In the genomic region with DNA sequence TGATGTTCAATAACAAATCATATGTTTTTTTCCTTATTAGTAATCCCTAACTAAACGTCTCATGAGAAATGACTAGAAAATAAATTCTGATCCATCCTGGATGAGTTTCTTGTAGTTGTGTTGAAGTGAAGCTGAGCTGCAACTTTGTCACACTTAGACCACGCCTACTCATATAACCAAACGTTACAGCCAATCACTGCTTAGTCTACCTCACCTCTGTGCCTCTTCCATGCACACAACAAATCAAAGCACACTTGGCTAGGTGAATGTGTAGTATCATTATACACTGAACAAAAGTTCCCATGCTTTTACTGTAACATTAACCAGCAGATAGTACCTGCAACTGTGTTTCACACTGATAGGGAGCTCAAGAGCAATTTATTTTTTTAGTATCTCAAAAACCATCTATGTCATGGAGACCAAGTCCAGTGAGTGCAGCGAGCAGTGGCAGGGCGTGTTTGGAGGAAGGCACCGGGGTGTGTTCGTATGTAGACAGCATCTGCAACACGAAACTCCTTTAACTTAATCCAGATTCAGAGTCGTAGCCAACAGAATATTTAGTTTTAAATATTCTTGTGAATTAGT, we compare ENCODE assay signal across 11 mouse cellular contexts. TPM values are rescaled to one million over a fixed set of nuclear protein-coding genes. Genes with fewer than 3 reads are reported as not detected.
A peak's percentile ranks its signal among the peaks of the same experiment; 100 is the strongest.
DNase-seq lines count a peak whose midpoint lies in the region; ATAC-seq lines count a peak whose summit lies in the region.
"Had no signal": no experiment of that assay in that cellular context is flagged by ENCODE, and none has a peak within 500 bp of the region (broad histone marks: within the 10 kb centered on the region; RNA-seq: fewer than 3 reads in every experiment).

No protein-coding gene starts in this region.

- H3K27ac ChIP-seq in limb, embryonic 12.5 days = no peak overlapping the region
- no peak overlapping the region for H3K27ac ChIP-seq in limb, embryonic 10.5 days
- no peak overlapping the region for H3K27ac ChIP-seq in intestine, embryonic 16.5 days (ENCODE audit: low read length)
- no peak overlapping the region for H3K27ac ChIP-seq in stomach, embryonic 15.5 days
- H3K27ac ChIP-seq: macrophage had no signal

- H3K9ac ChIP-seq in limb, embryonic 12.5 days (replicated peaks) = no peak overlapping the region
- no peak overlapping the region for H3K9ac ChIP-seq in intestine, embryonic 16.5 days (ENCODE audit: low read depth, low read length)
- H3K9ac ChIP-seq in stomach, embryonic 15.5 days = no peak overlapping the region

- ATAC-seq in limb, embryonic 12.5 days (ENCODE audit: insufficient number of reproducible peaks, insufficient read depth, low FRiP score, low TSS enrichment, low read depth) = 0 out of 2 replicates have a peak, but pooled peaks have one; percentile 63
- no peak for ATAC-seq in intestine, embryonic 16.5 days
- no peak for ATAC-seq in stomach, embryonic 15.5 days (ENCODE audit: insufficient read depth, low FRiP score, low read depth)

- DNase-seq in cerebellum, postnatal 10 days = peak; percentile 27 to 39
- no peak for DNase-seq in cerebellum, adult 8-10 months
- no peak for DNase-seq in limb, embryonic 10.5 days (ENCODE audit: low spot score)
- DNase-seq in left cerebral cortex, adult 9 months (ENCODE audit: low spot score in 2 of 2) = no peak
- no peak for DNase-seq in right cerebral cortex, adult 2 months (ENCODE audit: low spot score in 2 of 2)
- DNase-seq: gastrocnemius, postnatal 14 days; kidney, adult 8-10 months had no signal

- peak overlapping the region; percentile 30 for H3K4me2 ChIP-seq in limb, embryonic 12.5 days
- H3K4me2 ChIP-seq in intestine, embryonic 16.5 days (ENCODE audit: low read depth, low read length) = peak overlapping the region; percentile 32
- peak overlapping the region; percentile 6; the same call in 1 of the 2 replicates for H3K4me2 ChIP-seq in stomach, embryonic 15.5 days

- H3K27me3 ChIP-seq in limb, embryonic 12.5 days = no peaks in the 10 kb centered on the region
- H3K27me3 ChIP-seq in limb, embryonic 10.5 days (ENCODE audit: low read depth, poor library complexity, severe bottlenecking) = no peaks in the 10 kb centered on the region
- no peaks in the 10 kb centered on the region for H3K27me3 ChIP-seq in intestine, embryonic 16.5 days (replicated peaks; ENCODE audit: control insufficient read depth, insufficient read depth, low read length)
- H3K27me3 ChIP-seq in stomach, embryonic 15.5 days (replicated peaks) = no peaks in the 10 kb centered on the region

- H3K9me3 ChIP-seq in limb, embryonic 12.5 days = no peaks in the 10 kb centered on the region
- H3K9me3 ChIP-seq in limb, embryonic 10.5 days (replicated peaks) = no peaks in the 10 kb centered on the region
- H3K9me3 ChIP-seq in intestine, embryonic 16.5 days (ENCODE audit: control insufficient read depth, low read length) = no peaks in the 10 kb centered on the region
- H3K9me3 ChIP-seq in stomach, embryonic 15.5 days = no peaks in the 10 kb centered on the region

- H3K4me3 ChIP-seq in limb, embryonic 12.5 days (replicated peaks) = peak overlapping the region; percentile 9
- no peak overlapping the region for H3K4me3 ChIP-seq in limb, embryonic 10.5 days
- peak overlapping the region; percentile 30 for H3K4me3 ChIP-seq in intestine, embryonic 16.5 days (ENCODE audit: low read length)
- no peak overlapping the region; the same call in 1 of the 2 replicates for H3K4me3 ChIP-seq in stomach, embryonic 15.5 days (replicated peaks)

- WGBS in limb, embryonic 12.5 days = 59% methylated on average over 9 of the region's 9 CpGs
- 76% methylated on average over 9 of the region's 9 CpGs for WGBS in limb, embryonic 10.5 days
- WGBS in intestine, embryonic 16.5 days = 51% methylated on average over 9 of the region's 9 CpGs
- 55% methylated on average over 9 of the region's 9 CpGs for WGBS in stomach, embryonic 15.5 days

- no peaks in the 10 kb centered on the region for H3K36me3 ChIP-seq in limb, embryonic 12.5 days
- H3K36me3 ChIP-seq in limb, embryonic 10.5 days = no peaks in the 10 kb centered on the region
- no peaks in the 10 kb centered on the region for H3K36me3 ChIP-seq in intestine, embryonic 16.5 days (ENCODE audit: control insufficient read depth, insufficient read depth, low read length)
- no peaks in the 10 kb centered on the region for H3K36me3 ChIP-seq in stomach, embryonic 15.5 days

- H3K4me1 ChIP-seq in limb, embryonic 12.5 days (replicated peaks) = peaks cover 34% of the 10 kb centered on the region
- H3K4me1 ChIP-seq in limb, embryonic 10.5 days = peaks cover 48% of the 10 kb centered on the region
- H3K4me1 ChIP-seq in intestine, embryonic 16.5 days (ENCODE audit: control insufficient read depth, insufficient read depth, low read length) = no peaks in the 10 kb centered on the region
- no peaks in the 10 kb centered on the region for H3K4me1 ChIP-seq in stomach, embryonic 15.5 days

RNA-seq across cellular contexts. Expression of a gene that starts 3.7 kb away (rescaled TPM):
- polyA plus RNA-seq in limb, embryonic 12.5 days (2016; fragmentation: Nextera tagmentation; extraction: Ambion mirVana) = 8.4 and 9.9 TPM in 2 replicates
- 2.1 and 3.7 TPM in 2 replicates for polyA plus RNA-seq in limb, embryonic 10.5 days (2016; fragmentation: Nextera tagmentation; extraction: Ambion mirVana)
- polyA plus RNA-seq in intestine, embryonic 16.5 days (2015; fragmentation: Nextera tagmentation; extraction: Ambion mirVana) = 7.2 and 7.8 TPM in 2 replicates
- 5.7 and 5.9 TPM in 2 replicates for polyA plus RNA-seq in stomach, embryonic 15.5 days (2015; fragmentation: Nextera tagmentation; extraction: Ambion mirVana)
- polyA plus RNA-seq: macrophage had no signal

Comparison
In these comparisons a context has a peak if more than half of its experiments do, and no peak if none do; other contexts are left out.
1. DNase-seq: peak in cerebellum, postnatal 10 days (2 of 2); none in cerebellum, adult 8-10 months (single experiment), limb, embryonic 10.5 days (single experiment), left cerebral cortex, adult 9 months (0 of 2) and right cerebral cortex, adult 2 months (0 of 2).
2. H3K4me3 ChIP-seq: peak in limb, embryonic 12.5 days (single experiment) and intestine, embryonic 16.5 days (single experiment); none in limb, embryonic 10.5 days (single experiment) and stomach, embryonic 15.5 days (single experiment).
3. Peak in every context shown above with its lines, with median percentiles within 50 percentile points of each other: H3K4me2 ChIP-seq.